Mouse (Mus musculus) kidney, postnatal 0 days (tissue): ENCODE results near the gene Gm5294. TPM values are rescaled to one million over a fixed set of nuclear protein-coding genes. Genes with fewer than 3 reads are reported as not detected.

ENCODE experiments used
- ATAC-seq: fragments of 200-750 bp; cut with Nextera tagmentation; replicated peaks from 2 replicates; pipeline ENCODE4 v1.8.0; 2017; ENCODE audit warnings: low read depth, moderate number of reproducible peaks, moderate TSS enrichment, moderate library complexity; ENCODE audit not compliant: low FRiP score
- DNase-seq: peaks from one replicate; pipeline ENCODE4 v3.0.0-alpha.2; 2016; ENCODE audit warnings: low spot score
- H3K27ac ChIP-seq: fragments of 300-500 bp; sonication (generic); 2 replicates; pipeline ENCODE4 v1.5.1; 2014; ENCODE audit warnings: mild to moderate bottlenecking
- H3K27me3 ChIP-seq: fragments of 300-500 bp; sonication (generic); 2 replicates; pipeline ENCODE4 v1.6.1; 2014; ENCODE audit warnings: low read length, mixed read lengths; ENCODE audit not compliant: insufficient read depth
- H3K36me3 ChIP-seq: fragments of 300-500 bp; sonication (generic); 2 replicates; pipeline ENCODE4 v1.6.1; 2014; ENCODE audit warnings: low read length, mixed read lengths; ENCODE audit not compliant: insufficient read depth
- H3K4me1 ChIP-seq: fragments of 300-500 bp; sonication (generic); replicated peaks from 2 replicates; pipeline ENCODE4 v1.6.1; 2014; ENCODE audit warnings: antibody characterized with exemption, low read length, mixed read lengths; ENCODE audit not compliant: insufficient read depth
- H3K4me2 ChIP-seq: fragments of 300-500 bp; sonication (generic); 2 replicates; pipeline ENCODE4 v1.6.1; 2014; ENCODE audit warnings: mild to moderate bottlenecking, low read length, moderate library complexity, mixed read lengths
- H3K4me3 ChIP-seq: fragments of 300-500 bp; sonication (generic); replicated peaks from 2 replicates; pipeline ENCODE4 v1.5.1; 2014; ENCODE audit warnings: low read depth, low read length
- H3K9ac ChIP-seq: fragments of 300-500 bp; sonication (generic); 2 replicates; pipeline ENCODE4 v1.6.1; 2014; ENCODE audit warnings: low read depth, low read length
- H3K9me3 ChIP-seq: fragments of 300-500 bp; sonication (generic); replicated peaks from 2 replicates; pipeline ENCODE4 v1.6.1; 2016; ENCODE audit warnings: low read length, inconsistent platforms, mixed read lengths
- CTCF ChIP-seq: IDR thresholded peaks from 2 replicates; pipeline ENCODE4 v1.5.1; 2016; ENCODE audit warnings: antibody characterized with exemption, low read depth, mild to moderate bottlenecking, moderate library complexity
- WGBS: fragments of 180-500 bp; shearing (Covaris S2); extraction: QIAGEN DNeasy Blood & Tissue Kit; methylation state at CpG from one replicate; pipeline ENCODE4 v1.1.7; 2014; 5-methylcytosine and 5-hydroxymethylcytosine counted together
- polyA plus RNA-seq: library from polyadenylated mRNA; unstranded; fragments of >200 nt; fragmentation: Nextera tagmentation; extraction: Ambion mirVana; gene quantifications from 2 replicates; pipeline ENCODE4 v1.2.1, GENCODE M21; 2015

Gm5294 gene
- polyA plus RNA-seq, 1 experiment from 2014 or later, result not detected

- ATAC-seq (no peak), DNase-seq (no peak)
- Histone ChIP-seq H3K9ac (no peak overlapping the region), H3K9me3 (no peaks in the 10 kb centered on the region), H3K27ac (no peak overlapping the region), H3K4me3 (no peak overlapping the region), H3K4me1 (peaks cover 10% of the 10 kb centered on the region; the same call in 1 of the 2 replicates), H3K36me3 (no peaks in the 10 kb centered on the region), H3K4me2 (no peak overlapping the region), H3K27me3 (no peaks in the 10 kb centered on the region)
- TF ChIP-seq CTCF, result no peak
- 63% methylated on average over 8 of the region's 8 CpGs for WGBS
Observed at GRCm38 (mm10) chr5:138783181-138783580, 36.7 kb upstream of the Gm5294 start.

DNA sequence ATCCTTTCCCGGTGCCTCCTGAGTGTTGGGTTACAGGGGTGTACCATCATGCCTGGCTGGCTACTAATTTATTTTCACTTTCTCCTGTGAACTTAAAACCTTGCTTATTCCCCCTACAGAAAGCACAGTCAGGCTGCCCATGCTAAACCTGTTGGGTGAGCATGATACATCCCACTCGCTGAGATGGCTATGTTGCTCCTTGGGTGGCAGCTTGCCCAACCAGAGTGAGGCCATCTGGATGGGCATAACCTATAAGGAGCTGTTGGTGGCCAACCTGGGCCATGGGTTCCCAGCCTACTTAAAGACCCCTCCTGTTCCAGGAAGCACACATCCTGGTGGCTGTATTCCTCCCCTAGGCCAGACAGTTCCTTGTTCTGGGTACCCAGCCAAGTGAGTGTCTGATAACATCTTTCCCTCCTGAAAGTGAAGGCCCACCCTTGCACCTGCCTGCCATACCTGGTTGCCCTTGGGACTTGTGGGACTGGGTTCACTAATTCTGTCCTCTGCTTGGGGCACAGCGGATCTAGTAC, 33.8 kb upstream of the Gm5294 start:
- peak overlapping the region; percentile 44; the same call in 1 of the 2 replicates for H3K27ac ChIP-seq

GRCm38 (mm10) chr5:138787648-138788047, 32.2 kb upstream of the Gm5294 start:
- DNase-seq (no peak), ATAC-seq (no peak)
- Histone ChIP-seq H3K27me3 (no peaks in the 10 kb centered on the region), H3K9ac (no peak overlapping the region), H3K36me3 (no peaks in the 10 kb centered on the region), H3K4me3 (no peak overlapping the region), H3K4me1 (peaks cover 3% of the 10 kb centered on the region; the same call in 1 of the 2 replicates), H3K4me2 (no peak overlapping the region), H3K9me3 (no peaks in the 10 kb centered on the region), H3K27ac (peak overlapping the region; percentile 57; the same call in 1 of the 2 replicates)
- TF ChIP-seq CTCF, result no peak
- 71% methylated on average over 7 of the region's 7 CpGs for WGBS

More for the DNA sequence above, 33.8 kb upstream of the Gm5294 start:
- Histone ChIP-seq H3K4me1 (peaks cover 3% of the 10 kb centered on the region; the same call in 1 of the 2 replicates), H3K9ac (no peak overlapping the region), H3K9me3 (no peaks in the 10 kb centered on the region), H3K4me2 (no peak overlapping the region), H3K36me3 (no peaks in the 10 kb centered on the region), H3K4me3 (no peak overlapping the region), H3K27me3 (no peaks in the 10 kb centered on the region)
- TF ChIP-seq CTCF, result no peak
- peak; percentile 54; the same call in 1 of the 2 replicates for ATAC-seq
- DNase-seq, result peak; percentile 39
- WGBS, result 55% methylated on average over 3 of the region's 3 CpGs

GRCm38 (mm10) chr5:138788481-138789211, 31.2 kb upstream of the Gm5294 start:
- ATAC-seq (peak; percentile 43), DNase-seq (peak; percentile 12)
- H3K9me3 ChIP-seq, result no peaks in the 10 kb centered on the region
- no peak overlapping the region for H3K4me2 ChIP-seq
- no peaks in the 10 kb centered on the region for H3K36me3 ChIP-seq
- no peak for TF ChIP-seq CTCF
- H3K27me3 ChIP-seq, result no peaks in the 10 kb centered on the region
- no peak overlapping the region for H3K4me3 ChIP-seq
- H3K27ac ChIP-seq, result peak overlapping the region; percentile 57
- H3K9ac ChIP-seq, result no peak overlapping the region
- peaks cover 3% of the 10 kb centered on the region; the same call in 1 of the 2 replicates for H3K4me1 ChIP-seq
- WGBS, result 37% methylated on average over 11 of the region's 11 CpGs

DNA sequence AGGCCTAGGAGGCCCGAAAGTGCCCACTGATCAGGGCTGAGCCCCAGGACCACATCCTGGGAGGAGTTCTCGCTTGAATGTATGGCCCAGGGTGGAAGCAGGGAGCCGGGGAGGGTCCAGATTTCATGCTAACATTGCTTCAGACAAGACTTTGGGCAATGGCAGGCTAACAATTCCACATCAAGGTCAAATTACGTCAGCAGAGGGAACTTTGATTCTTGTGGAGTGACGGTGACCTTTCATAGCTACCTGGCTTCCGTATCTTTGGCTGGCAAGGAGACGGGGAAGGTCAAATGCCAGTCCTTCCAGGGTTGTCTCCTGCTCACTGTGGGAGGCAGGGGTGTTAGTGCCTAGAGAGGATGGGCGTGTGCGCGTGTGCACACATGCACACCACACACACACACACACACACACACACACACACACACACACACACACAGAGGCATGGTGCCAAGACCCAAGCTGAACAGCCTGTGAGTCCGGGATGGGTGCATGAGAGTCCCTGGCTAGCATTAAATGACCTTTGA, 28.9 kb upstream of the Gm5294 start:
- ATAC-seq, result no peak
- no peak overlapping the region for H3K4me2 ChIP-seq
- 84% methylated on average over 11 of the region's 11 CpGs for WGBS
- H3K27me3 ChIP-seq, result no peaks in the 10 kb centered on the region
- no peak overlapping the region for H3K27ac ChIP-seq
- no peaks in the 10 kb centered on the region for H3K9me3 ChIP-seq
- 0 out of 2 replicates have a peak, but pooled peaks cover 3% of the 10 kb centered on the region for H3K4me1 ChIP-seq
- H3K4me3 ChIP-seq, result no peak overlapping the region
- DNase-seq, result no peak
- peaks cover 7% of the 10 kb centered on the region; the same call in 1 of the 2 replicates for H3K36me3 ChIP-seq
- no peak for TF ChIP-seq CTCF
- H3K9ac ChIP-seq, result no peak overlapping the region

DNA sequence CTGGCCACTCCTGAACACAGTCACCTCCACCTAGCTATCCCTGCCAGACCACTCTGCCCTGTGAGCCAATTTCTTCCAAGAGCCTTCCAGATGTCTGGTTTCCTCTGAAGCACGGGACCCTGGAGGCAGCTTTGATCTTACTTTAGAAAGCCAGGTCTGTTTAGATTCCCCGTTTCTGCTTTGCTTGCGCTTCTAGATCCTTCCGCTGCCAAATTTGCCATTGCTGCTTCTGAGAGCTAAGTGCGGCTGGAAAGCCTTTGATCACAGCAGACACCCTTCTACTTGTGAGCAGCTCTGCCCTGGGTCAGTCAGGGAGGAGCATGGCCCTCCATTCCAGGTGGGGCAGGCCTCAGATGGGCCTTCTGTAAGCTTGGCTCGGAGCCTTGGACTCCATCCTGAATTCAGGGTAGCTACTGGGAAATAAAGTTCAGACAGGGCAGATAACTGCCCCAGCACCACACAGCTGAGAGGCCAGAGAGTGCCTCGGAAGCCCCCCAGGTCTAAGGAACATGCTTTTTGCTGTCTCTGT, 18.2 kb upstream of the Gm5294 start:
- Histone ChIP-seq H3K4me2 (no peak overlapping the region), H3K4me1 (no peaks in the 10 kb centered on the region), H3K27me3 (no peaks in the 10 kb centered on the region), H3K27ac (no peak overlapping the region), H3K4me3 (no peak overlapping the region), H3K9me3 (no peaks in the 10 kb centered on the region), H3K36me3 (no peaks in the 10 kb centered on the region), H3K9ac (no peak overlapping the region)
- no peak for ATAC-seq
- TF ChIP-seq CTCF, result no peak
- DNase-seq, result no peak
- 57% methylated on average over 7 of the region's 7 CpGs for WGBS
